Mouse (Mus musculus): ENCODE measurements around the gene Mndal.
"Not testable (repeated sequence)": the region's sequence is repeated elsewhere in the genome, so short reads cannot be mapped to it uniquely, and the experiment has no call there.

The Mndal gene

DNA sequence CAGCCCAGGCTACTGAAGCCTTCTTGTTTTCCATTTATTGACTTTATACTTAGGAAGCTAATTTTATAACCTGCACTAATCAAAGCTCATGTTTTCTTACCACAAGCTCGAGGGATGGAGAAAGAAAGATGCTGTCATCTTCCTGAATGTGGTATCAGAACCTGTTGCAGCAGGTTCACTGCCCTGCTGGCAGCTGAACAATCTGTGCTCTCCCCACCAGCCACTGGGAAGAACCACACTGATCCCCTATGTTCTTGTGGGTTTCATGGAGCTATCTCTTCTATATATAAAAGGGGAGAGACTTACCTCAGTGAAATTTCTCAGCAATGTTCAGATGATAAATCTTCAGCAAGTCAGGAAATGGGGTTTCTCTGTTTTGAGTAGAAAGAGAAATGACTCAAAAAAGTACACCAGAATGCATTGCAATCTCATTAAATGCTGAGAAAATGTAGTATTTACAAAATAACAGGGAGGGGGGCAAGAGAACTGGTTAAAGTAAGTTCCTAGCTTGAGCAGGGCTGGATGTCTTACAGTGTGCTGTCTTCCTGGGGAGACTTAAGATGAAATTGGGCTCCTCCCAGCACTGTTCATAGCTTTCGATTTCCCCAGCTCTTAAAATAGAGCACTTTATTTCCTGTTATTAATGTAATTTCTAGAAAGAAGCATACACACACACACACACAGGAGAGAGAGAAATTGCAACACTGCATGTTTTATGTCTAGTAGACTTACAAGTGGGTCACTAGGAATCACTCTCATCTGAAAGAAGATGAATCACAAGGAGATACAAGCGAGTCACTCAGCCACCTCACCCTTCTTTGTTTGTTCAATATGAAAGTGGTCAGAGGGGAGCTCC lies at the start of gene Mndal, which contains the start of gene Ifi203:
Mndal (minus strand) TSS at position 568 of the 856 bp plus-strand sequence.
Ifi203 (minus strand) TSS at position 749 of the 856 bp plus-strand sequence.
- not testable (repeated sequence) for DNase-seq

DNA sequence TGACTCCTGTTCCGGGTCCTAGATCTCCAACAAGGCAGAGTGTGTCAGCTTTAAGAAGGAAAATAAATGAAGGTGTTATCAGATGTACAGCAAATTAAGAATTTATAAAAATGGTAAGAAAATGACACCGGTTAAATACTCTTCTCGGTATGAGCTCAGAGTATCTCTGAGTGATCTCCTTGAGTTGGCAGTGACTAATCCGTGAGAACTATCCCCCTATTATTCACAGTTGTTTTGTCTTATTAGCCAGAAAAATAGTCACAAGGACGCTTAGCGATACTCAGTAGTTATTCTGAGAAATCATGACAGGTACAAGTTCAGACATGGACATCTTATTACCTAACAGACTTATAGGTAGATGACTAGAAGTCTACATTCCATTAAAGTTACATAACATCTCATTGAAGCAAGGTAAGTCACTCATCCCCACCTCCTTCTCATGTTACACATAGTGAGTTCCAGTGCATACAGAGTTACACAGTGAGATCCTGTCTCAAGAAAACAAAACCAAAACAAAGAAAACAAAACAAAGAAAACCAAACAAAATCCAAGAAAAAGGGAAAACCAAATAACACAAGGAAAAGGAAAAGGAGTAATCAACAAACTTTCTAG lies 40.5 kb upstream of the Mndal start, which contains the start of gene Ifi202b:
Ifi202b (minus strand) TSS at position 51 of the 612 bp plus-strand sequence.
- not testable (repeated sequence) for DNase-seq

DNA sequence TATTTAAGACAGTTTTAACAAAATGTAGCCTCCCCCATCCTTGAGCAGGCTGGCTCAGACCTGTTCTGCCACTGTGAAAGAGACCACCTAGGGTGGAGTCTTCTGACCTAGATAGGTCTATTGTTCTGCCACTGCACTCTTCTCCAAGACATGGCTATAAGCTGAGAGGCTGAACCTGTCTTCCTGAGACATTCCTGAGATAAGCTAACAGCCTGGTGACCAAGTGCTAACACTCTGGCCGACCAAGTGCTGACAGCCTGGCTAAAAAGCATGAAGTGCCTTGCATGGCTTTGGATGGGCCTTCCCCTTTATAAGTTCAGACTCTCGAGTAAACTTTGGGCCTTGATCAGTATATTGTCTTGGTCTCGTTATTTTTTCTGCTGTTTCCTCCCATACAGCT lies 38.7 kb upstream of the Mndal start:
- DNase-seq = not testable (repeated sequence)

DNA sequence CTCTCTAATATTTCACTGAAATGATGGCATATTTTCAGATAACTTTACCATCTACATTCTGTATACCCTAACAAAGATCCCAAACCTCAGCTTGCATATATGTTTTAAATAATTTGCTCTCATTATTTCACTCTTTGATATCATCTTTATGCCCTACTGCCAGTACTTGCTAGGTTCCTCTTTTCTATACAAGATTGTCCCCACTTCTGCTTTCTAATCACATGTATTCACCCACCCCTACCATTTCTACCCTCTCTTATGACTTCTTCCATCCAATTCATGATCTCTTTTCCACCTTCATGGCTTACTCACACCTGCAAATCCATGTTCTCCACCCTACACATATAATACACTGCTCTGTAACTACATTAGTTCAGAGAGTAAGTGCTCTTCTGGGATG lies 35.3 kb upstream of the Mndal start:
- no peak for DNase-seq

DNA sequence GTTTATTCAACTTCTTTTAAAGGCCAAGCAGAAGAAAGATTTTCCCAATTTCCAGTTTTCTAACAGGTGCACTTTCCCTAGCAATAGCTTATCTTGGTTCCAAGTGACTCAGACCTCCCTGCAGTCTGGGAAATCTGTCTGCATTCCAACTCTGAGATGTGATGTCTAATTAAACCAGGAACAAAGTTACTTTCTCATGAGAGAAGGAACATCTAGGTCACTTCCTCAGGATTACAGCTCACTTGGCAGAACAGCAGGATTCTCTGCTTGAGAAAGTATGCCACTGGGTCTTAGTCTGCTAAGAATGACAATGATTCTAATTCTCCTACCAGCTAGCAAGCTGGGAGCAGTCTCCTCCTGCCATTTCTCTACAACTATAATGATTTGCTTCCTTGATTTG lies 30.8 kb upstream of the Mndal start:
- no peak for DNase-seq

DNA sequence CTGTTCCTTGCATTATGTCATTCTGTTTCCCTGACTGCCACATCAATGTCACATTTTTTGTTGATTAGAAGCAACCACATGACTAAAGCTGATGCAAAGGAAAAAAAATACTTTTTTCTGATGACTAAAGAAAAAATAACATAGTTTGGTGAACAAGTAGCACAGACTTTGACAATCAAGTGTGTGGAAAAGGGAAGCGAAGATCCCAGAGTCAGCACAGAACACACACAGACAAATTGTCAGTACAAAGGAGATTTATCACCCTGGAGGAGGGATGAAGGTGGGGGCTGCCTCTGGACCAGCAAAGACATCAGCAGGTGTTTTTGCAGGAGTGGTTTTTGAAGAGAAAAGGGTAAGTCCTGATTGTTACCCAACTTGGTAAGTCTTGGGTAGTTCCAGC lies 19.2 kb upstream of the Mndal start:
- DNase-seq = not testable (repeated sequence)

DNA sequence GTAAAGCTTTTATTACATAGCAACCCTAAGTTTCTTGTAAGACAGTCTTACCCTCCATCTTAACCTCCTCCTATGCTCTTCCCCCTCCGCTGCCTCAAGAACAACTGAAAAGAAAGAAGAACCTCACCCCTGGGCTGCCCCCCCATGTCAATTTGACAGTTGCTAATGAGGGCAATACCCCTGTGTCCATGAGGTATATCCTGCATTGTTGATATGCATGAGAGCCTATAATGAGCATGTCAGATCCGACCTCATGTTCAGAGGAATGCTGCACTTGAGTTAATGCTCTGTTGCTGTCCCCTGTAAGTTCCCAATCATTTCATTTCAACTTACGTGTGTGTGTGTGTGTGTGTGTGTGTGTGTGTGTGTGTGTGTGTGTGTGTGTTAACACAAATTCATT lies 17.7 kb upstream of the Mndal start:
- DNase-seq = not testable (repeated sequence)

DNA sequence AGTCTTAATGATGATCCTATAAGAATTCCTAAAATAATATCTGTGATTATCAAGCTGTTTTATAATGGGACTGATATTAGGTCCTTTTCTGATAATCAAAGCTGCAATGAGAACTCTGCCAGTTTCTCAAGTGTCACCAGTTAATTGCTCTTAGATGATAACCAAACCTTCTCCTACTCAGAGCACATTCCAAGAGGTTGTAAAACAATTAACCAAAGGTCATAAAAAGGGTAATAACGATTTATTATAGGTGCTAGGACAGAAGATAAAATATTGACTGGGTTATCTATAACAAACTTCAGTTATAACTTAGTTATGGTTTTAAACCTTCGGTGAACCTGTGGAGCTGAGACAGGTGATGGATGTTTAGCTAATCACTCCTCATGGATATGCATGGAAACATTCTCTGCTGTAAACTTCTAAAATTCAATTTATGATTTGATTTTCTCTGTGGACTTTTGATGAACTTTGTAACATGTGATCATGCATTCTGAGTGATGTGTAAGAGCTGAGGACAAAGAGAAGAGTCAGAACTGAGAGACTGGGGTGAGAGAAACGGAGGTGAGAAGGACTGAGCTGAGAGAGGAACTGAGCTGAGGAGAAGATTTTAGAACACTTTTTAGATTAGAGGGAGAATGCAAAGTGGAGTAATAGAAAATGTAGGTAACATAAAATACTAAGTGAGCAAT lies 13.7 kb upstream of the Mndal start:
- DNase-seq = not testable (repeated sequence)

DNA sequence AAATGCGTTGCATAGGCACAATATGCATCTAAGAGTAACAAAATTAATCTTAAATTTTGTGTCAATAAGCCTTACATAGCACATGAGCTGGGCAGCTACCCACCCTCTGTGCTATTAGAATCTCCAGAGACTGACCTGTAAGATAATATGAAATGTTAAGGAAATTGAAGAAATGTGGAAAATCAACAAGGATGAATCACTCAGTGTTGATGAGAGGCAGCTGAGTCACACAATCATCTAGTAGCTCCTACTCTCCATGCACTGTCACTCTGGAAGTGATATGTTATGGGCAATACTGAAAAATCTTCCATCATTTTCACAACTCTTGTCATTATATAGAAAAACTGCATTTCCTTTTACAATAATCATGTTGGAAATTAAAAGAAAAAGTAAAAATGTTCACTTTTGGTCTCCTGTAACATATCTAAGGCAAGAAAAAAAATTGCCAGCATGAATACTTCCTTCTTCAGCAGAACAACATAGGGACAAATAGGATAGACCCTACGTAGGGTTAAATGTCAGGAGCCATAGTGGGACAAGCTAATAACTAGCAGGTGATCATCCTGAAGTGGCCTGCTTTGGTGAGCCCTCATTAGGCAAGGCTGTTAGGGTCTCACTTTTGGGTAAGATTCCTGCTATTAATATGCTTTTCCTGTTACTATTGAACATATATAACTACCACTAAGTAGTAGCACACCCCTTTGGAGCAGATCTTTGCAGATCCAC lies 12.9 kb upstream of the Mndal start:
- DNase-seq = no peak

DNA sequence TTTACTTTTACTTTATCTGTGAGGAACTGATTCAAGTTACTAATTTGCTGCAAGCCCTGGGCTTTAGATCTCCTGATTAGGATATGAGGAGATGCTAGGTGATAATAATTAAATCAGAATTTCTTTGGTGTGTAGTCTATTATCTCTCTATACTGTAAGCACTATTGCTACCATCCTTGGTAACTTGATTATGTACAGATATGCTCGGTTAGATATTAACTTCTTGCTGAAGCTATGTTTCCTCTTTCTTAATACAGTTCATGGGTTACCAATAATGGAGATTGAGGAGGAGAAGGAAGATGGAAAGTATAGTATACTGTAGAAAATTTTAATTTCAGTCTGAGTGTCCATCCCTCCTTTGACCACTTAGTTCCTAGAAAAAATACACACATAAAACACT lies 11.3 kb upstream of the Mndal start:
- DNase-seq = no peak

DNA sequence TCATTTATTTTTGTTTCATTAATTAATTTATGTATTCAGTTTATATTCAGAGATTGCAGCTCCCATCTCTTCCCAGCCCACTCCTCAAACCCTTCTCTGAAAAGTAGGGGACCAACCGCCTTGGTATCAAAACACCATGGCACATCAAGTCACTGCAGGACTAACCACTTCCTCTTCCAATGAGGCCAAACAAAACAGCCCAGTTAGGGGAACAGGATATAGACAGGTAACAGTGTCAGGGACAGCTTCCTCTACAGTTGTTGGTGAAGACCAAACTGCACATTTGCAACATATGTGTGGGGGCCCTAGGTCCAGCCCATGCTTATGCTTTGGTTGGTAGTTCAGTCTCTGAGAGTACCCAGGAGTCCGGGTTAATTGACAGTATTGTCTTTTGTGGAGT lies 6.8 kb upstream of the Mndal start:
- DNase-seq = not testable (repeated sequence)

DNA sequence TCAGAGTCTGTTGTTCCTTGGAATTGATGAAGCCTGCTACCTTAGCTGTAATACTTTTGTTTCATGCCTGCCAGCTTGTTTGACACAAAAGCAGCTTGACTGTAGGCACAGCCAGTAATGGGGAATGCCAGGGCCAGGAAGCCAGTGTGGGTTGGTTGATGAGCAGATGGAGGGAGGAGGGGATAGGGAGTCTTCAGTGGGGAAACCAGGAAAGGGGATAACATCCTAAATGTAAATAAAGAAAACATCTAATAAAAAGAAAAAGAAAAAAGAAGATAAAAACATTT lies 432 bp upstream of the Mndal start:
- DNase-seq = not testable (repeated sequence)

DNA sequence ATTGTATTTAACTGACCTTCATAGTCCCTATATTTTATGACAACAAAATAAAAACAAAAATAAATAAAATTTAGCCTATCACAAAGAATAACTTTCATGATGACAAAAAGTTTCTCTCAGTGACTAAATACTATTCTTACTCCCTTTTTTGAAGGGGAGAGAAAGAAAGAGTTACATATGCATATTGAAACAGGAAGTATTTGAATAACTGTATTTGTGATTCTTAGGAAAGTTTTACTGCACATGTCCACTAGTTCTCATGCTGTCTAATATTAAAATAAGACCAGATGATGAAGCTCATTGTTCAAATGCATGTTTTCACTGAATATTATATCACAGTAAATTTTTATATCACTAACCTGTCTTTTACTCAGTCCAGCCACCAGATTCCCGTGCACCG lies 769 bp downstream of the Mndal start:
- DNase-seq = not testable (repeated sequence)

DNA sequence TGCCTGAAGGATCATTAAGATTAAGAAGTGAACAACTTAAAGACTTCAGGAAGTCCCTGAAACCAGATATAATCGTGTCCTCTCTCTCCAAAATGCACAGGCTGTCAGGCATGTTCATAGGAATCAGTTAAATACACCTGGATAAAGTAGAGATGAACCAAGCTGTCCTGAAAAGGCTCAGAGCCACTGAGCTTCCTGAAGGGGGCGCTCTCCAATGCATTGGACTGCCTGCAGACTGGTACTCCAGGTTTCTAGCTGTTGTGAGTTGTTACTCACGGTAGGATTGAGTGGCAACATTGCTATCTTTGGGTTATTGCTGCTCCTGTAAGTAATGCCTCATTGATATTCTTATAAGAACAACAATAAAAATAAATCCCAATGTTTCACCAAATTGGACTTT lies 23.0 kb downstream of the Mndal start:
- not testable (repeated sequence) for DNase-seq

DNA sequence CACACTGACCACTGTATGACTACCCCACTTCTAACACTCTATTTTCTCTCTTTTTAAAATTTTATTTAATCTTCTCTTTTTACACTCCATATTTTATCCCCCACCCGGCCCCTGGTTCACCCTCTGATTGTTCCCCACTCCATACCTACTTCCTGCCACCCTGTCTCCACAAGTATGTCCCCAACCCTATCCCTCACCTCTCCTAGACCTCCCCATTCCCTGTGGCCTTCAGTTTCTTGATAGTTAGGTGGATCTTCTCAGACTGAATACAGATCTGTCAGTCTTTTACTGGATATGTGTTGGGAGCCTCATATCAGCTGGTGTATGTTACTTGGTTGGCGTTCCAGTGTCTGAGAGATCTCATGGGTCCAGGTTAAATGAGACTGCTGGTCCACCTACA lies 27.7 kb downstream of the Mndal start:
- no peak for DNase-seq

DNA sequence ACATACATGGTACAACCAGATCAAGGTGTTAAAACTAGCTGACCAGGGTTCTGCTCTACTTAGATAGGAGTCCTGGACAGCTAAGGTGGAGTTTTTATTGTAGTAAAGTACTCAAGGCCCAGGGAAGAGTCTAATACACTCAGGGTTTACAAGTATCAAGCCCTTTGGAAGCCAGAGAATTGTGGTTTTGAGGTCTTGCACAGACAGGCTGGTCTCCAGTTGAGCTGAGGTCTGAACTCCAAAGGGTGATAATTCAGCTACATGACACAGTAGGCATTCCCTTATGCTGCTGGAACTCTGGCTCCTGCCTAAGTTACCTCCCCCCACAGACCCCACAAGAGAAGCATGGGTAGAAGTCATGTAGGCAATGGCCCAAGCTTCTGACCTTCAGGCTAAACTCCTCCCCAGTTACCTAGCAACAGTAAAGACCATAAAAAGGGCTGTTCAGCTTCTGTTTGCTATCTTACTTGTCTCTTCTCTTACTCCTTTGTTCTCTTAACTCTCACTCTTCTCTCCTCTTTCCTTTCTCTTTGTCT lies 29.0 kb downstream of the Mndal start:
- not testable (repeated sequence) for DNase-seq

DNA sequence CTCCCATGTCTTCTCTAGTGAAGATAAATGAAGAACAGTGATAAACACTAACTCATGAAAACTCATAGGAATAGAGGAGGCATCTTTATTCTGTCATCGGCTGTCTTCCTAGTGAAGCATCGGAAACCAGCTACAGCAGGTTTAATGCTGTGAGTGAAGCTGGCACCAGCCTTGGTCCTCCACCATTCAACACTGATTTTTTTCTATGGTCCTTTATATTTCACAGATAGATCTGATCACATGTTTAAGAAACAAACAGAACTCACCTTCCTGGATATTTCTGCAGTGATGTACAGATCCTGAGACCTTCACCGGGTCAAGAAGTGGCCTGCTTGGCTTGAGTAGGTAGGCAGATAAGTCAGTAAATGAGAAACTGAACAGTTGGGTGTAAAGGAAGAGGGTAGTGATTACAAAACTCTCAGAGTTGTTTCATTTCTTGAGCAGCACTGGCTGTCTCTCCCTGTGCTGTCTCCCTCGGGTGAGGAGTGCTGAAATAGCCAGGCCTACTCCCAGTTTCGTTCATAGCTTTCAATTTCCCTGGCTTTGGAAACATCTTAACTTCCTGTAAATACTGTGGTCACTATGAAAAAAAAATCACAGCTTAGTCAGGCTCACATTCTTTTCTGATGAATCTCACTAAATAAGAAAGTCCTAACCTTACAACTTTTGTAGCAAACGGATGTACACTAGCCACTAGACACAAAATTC lies 29.6 kb downstream of the Mndal start, which contains the start of gene Ifi211:
Ifi211 (minus strand) TSS at position 499 of the 708 bp plus-strand sequence.
- DNase-seq = not testable (repeated sequence)

DNA sequence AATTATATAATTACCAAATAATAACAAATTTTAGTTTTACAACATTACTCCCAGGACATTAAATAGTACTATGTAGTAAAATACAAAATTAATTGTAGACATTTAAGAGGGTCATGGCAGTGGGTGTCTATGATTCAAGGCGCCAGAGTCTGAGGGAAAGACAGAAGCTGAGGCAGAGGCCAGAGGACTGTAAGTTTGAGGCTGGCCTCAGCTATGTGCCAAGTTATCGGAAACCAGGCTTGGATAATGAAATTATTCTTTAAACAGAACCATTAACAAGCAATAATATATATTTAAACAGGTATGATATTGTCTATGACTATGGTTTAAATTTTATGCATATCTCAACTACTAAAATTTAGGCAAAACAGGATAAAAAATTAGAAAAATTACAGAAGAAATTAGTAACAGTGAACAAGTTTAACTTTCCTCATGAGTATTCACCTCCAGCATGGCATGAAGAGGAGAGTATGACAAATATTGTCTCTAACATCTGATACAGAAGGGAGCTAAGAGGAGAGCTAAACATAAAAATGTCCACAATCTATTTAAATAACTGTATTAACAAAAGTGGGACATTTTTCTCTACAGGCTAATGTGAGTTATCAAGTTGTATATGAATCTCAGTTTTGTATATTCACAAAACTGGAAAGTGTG lies 30.4 kb downstream of the Mndal start:
- DNase-seq = no peak

DNA sequence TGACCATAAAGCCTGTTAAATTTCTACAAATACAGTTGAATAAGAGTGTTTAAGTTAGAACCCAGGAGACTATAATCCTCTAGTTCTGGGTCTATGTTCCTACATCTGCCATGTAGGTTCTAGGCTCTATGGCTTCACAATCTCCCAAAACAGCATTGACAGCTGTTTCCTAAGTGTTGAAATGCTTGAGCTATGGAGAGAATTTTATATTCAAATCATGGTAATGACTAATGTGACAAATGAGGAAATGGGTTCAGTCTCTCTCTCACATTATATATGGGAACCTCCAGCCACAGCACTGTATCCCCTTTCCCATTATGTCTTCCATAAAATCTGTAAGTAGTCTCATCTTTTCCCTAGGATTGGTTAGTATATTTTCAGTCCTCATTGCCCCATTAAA lies 33.9 kb downstream of the Mndal start:
- DNase-seq = not testable (repeated sequence)

DNA sequence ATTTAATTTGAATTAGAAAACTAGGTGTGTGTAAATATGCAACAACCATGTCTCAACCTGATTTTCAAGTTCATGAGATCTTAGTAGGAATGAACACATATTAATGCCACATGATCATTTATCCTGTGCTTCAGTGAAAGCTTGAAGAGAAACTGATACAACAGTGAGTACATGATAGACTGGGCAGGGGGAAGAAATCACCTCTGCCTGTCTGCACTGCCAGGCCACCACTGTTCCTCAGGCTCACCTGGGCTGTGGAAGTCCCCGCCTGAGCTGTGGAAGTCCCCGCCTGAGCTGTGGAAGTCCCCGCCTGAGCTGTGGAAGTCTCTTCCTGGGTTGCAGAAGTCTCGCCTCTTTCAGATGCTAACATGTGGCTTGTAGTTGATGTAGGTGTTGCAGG lies 36.4 kb downstream of the Mndal start:
- DNase-seq = not testable (repeated sequence)

DNA sequence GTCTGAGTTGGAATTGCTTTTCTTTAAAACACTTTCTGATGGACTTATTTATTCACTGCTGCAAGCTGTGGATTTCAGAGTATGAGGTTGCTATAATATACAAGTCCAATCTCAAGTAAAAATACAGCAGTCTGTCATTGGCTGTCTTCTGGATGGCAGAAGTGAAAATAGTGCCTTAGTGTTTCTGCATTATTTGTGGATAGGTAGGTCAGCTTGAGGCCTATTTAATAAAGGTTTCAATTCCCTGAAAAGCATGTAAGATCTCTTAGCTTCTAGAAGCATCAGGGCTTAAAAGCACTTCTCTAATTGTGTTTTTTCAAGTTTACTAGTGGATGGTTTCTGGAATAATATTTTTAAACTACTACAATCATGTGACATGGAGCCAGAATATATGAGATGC lies 52.5 kb downstream of the Mndal start:
- DNase-seq = not testable (repeated sequence)

All from cerebellum, adult 11 months (tissue).